Mouse (Mus musculus) heart, postnatal 10 days (tissue): ENCODE measurements at regions not wholly inside any gene's neighbourhood (a gene's known extent, or its start where the extent isn't known, plus 50 kb on each side); places are given as distances from the start of the nearest gene placed in this dataset.

Source experiments
- DNase-seq, 2 experiments: peaks; one replicate each; pipeline ENCODE4 v3.0.0; 2021
- intact Hi-C: fragments of 180-260 bp; cut with DNase I; formaldehyde crosslinking; loops from one replicate; pipeline ENCODE4 v1.15.1; 2025

DNA sequence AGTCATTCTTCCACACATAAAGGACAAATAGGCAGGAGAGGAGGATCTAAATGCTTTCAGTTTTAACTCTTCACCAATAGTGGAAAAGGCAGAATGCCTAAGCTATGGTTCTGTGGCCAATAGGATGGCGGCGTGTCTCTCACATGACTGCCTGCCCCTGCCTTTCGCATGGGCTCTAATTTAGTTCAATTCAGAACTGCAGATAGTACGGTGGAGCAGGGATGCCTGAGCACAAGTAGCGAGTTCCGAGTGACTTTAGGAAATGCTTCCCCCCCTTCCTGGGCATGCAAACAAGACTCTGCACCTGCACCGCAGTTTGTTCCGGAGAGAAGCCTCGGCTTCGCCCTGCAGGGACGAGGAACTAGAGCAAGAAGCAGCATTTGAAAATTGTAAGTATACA, 277.1 kb downstream of the Ptprc start:
- intact Hi-C loops, result loop anchor here (10.0 kb wide), 2 partner anchors 304 to 564 kb away; no protein-coding TSS in a partner anchor

DNA sequence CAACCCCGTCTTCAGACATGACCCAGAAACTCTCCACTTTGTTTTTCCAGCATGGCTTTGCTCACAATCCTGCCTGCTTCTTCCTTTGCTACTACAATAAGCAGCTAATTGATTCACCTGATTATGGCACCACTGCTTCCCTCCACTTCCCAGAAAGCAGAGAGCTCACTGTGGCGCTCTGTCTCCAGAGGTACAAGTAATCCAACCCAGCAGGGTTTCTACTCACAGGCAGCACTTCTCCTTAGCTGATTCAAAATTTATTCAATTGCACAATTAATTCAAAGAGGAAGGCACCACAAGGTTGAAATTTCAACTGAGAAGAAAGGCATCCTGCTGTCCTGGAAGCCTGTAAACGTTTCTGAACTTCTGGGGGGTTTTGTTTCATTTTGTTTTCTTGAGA, 293.9 kb downstream of the Ptprc start:
- DNase-seq, result no peak
- intact Hi-C loops, result no loop called here

More for the DNA sequence above, 277.1 kb downstream of the Ptprc start:
- DNase-seq, result peak; percentile 89 to 91

DNA sequence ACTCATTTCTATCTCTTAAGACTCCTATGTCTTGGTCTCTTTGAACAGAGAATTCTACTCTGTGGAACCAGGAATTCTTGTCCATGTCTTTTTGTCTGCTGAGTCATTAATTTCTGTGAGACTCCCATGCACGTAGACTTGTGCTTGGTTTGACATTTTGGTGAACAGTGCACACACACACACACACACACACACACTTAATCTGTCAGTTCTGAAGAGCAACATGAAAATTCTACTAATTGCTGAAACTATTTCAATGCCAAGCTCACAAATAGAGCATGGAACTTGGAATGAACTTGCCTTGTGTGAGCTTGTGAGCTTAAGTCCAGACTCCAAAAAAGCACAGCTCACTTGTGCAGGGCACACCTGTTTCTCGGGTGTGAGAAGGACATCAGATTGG, 301.1 kb downstream of the Ptprc start:
- intact Hi-C loops, result no loop called here

DNA sequence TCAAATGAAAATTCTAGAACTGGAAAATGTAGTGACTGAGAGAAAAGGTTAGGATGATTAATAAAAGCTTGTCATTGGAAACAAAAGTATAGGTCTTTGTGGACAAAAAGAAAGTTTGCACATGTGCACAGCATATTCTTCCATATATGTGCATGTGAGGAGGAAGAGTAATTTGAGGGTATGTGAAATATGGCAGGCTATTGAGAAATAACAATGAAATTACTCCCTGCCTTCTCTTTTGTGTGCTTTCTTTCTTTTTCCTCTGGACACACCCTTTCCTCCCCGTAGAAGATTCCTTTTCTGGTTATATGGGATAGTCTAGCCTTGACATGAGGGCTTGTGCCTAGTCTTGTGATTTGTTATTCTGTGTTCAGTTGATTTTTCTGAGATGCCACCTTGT, 301.9 kb downstream of the Ptprc start:
- intact Hi-C loops, result no loop called here
- DNase-seq, result no peak

More for the DNA sequence above, 301.1 kb downstream of the Ptprc start:
- DNase-seq, result no peak

DNA sequence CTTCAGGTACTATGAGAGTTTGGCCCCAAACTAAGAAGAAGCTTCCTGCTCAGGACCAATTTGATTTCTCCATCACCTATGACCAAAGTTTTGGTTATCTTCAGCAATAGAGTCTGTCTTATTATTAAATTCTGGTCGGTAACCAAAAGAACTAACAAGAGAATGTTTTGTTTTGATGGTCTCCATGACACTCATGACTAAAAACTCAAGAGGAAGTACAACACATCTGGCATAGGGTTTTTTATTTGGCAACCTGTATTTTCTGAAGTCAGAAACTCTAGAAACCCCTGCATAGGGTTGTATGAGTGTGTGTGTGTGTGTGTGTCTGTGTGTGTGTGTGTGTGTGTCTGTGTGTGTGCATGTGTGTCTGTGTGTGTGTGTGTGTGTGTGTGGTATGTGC, 310.5 kb downstream of the Ptprc start:
- DNase-seq, result no peak
- intact Hi-C loops, result no loop called here

DNA sequence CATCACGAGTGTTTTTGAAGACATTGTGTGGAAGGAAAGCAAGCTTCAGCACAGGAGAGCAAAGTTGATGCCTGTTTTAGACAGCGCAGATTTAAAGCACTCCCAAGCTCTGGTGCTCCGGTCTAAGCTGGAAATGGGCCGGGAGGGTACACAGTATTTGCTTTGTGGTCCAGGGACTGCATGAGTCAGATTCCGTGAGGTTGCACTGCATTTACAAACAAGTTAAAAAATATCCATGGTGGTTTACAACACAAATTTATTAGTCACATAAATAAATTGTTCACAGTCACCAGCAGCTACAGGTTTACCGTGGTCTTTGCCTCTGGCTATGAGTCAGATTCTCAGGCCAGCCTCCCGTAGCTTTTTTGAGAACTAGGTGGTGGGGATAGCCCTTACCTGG, 312.0 kb downstream of the Ptprc start:
- no peak for DNase-seq
- intact Hi-C loops, result no loop called here

DNA sequence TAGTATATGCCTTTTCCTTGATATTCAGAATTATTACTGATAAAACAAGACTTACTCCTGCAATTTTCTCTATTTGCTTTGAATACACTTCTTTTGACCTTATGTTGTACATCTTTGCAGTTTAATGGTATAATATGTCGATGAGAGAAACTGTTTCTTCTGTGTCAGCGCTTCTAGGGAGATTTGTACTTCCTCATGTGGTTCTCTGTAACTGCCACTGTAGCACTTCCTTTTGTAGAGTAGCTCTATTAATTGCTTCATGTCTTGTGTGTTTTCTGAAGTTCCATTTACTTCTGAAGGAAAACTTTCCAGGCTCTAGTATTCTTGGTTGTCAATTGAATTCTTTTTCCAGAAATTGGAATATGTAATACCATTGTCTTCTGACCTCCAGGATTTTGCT, 323.2 kb downstream of the Ptprc start:
- no peak for DNase-seq
- intact Hi-C loops, result no loop called here

DNA sequence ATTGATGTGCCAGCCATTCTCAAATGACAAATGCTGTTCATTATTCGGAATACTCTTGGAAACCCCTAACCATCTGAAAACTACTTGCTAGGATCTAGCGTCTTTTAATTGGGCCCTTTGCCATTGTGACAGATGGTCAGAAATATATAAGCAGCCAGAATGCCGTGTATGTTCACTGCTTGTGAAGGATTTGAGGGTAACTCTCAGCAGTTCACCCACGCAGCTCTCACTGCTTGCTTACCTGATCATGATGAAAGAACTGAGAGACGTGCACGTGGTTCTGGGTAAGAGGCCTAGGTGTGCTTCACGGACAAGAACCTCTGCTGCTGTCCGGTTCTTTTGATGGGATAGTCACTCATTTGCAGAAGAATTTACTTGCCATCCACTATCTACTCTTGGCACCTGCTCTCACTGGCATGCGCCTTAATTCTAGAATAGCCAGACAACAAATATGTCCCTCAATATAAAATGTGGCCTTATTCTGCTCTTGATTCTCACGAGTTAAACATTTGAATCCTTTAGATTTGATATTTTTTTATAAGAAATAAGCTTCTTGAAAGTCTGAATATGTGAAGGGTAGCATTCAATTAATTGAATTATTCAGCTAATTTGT, 328.1 kb downstream of the Ptprc start:
- no peak for DNase-seq
- intact Hi-C loops, result no loop called here

DNA sequence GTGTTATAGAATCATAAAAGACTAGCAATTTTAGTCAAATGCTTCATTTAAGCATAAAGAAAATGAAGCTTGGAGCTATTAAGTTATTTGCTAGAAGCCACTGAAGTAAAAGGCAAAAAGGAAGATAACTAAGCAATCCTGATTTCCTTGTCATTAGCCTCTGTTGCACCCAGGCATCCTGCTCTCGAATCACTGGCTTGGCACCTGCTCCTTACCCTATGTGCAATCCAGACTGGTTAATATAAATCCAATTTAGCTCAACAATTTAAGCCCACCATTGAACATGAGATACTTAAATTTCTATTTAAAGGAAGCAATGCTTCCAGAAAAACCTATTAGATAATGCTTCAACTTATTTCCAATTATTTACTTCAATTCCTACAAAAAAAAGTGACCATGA, 328.7 kb downstream of the Ptprc start:
- DNase-seq, result no peak
- intact Hi-C loops, result no loop called here

DNA sequence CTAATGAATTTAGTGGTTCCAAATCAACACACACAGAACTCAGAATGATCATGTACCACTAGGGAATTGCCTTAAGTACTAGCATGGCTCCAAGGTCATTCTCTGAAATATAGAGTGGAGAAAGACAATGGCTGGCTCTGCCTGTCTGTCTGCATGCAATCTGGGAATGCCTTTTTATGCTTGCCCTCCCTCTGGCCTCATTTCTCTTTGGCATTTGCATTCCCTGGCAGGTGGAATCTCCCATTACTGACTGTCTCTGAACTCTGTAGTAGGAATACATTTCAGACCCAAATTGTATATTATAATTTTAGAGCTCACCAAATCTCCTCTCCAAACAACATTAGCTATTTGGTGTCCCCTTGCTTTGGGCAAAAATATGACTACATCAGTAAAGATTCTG, 335.0 kb downstream of the Ptprc start:
- DNase-seq, result no peak
- intact Hi-C loops, result no loop called here

DNA sequence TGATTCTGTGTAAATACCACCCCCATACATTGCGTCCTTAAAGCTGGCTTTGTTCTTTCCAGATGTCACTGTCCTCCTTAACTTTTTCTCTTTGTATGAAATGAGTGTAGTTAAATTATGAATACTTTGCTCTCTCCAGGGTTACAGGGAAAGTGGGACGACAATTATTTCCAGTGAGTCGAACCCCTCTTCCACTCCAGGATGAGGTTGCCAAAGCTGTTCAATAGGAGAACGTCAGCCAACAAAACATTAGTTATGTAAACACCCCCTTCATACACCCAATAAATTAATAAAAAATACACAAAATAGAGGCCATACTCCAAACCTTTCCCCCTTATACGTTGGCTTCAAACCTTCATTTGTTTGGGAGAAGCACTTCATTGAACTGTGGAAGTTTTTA, 335.8 kb downstream of the Ptprc start:
- intact Hi-C loops, result loop anchor here (10.0 kb wide), 1 partner anchor 505 kb away; no protein-coding TSS in a partner anchor
- no peak for DNase-seq

DNA sequence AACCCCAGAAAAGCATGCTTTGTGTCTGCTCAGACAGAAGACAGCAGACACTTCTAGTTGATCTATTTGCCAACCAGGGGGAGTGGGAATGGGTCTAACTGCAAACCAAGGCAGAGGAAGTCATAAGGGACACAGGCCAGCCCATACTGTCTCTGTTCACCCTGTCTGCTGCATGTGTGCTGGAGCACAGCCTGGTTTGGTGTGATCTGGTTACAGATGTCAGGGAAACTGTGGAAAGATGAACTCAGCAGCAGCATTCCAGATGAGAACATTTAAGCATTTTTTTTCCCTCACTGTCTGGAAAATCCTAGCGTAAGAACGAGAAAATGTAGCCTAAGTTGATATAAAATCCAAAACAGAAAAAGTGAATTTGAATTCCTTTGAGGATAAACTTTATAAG, 336.2 kb downstream of the Ptprc start:
- peak; percentile 13 to 22 for DNase-seq
- intact Hi-C loops, result loop anchor here (10.0 kb wide), 1 partner anchor 504 kb away; no protein-coding TSS in a partner anchor

DNA sequence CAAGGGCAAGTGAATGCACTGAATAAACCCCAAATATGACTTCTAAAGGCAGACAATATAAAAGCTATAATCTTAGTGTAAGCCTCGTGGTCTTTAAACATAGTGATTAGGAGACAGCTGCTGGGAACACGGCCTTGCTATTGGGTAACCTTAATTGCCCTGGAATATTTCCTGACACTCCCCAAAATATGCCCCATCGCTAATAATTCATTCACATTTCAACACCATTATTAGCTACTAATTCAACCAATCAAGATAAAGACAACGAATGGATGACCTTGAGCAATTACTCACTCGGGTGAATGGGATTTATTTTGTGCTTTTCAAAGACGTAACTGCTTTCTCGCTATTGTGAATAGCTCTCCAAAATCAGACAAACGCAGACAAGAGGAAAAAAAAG, 337.2 kb downstream of the Ptprc start:
- intact Hi-C loops, result loop anchor here (10.0 kb wide), 1 partner anchor 504 kb away; no protein-coding TSS in a partner anchor
- DNase-seq, result no peak

DNA sequence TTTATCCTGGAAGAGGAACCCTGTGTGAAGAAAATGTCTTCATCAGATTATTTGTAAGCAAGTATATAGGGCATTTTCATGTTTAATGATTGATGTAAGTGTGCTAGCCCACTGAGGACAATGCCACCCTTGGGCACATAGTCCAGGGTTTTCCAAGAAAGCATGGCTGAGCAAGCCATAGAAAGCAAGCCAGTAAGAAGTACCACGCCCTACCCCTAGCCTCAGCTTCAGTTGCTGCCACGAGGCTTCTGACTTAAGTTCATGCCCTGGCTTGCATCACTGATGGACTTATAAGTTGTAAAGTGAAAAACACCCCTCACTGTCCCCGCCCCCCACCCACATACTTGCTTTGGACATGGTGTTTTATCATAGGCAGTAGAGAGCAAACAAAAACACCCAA, 342.0 kb downstream of the Ptprc start:
- intact Hi-C loops, result loop anchor here (10.0 kb wide), 1 partner anchor 499 kb away; no protein-coding TSS in a partner anchor
- DNase-seq, result no peak

DNA sequence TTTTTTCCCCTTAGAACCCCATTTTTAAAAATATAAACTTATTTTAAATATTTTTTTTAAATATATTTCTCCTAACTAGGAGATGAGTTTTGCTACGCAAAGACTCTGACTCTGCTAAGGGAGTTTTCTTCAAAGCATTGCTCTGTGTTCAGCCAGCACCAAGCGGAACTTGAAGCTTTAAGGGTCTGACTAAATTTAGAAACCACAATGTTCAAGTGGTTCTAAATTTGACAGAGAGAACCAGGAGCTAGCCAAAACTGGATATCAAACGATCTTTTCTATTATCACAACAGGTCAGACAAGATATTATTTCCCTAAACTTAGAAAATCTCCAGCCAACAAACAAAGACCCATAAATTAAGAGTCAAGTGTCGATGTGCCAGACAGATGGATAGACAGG, 344.2 kb downstream of the Ptprc start:
- peak; percentile 10 to 11 for DNase-seq
- intact Hi-C loops, result loop anchor here (10.0 kb wide), 1 partner anchor 496 kb away; no protein-coding TSS in a partner anchor

DNA sequence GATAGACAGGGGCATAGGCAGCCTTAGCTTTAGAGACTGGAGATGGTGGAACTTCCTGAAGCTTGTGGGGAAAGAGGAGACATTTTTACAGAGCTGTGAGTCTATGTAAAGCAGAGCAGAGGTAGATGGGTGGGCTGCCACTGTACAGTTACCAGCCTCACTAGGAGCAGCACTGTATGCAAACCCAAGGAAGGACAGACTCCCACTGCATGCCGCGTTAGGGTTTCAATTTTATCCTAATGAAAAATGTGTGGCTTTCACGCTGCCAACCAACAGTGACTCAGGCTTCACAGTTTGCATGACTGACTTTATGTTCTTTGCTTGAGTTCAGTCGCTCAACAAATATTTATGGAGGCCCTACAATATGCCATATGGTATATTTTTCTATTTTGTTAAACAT, 348.1 kb downstream of the Ptprc start:
- no peak for DNase-seq
- intact Hi-C loops, result no loop called here

DNA sequence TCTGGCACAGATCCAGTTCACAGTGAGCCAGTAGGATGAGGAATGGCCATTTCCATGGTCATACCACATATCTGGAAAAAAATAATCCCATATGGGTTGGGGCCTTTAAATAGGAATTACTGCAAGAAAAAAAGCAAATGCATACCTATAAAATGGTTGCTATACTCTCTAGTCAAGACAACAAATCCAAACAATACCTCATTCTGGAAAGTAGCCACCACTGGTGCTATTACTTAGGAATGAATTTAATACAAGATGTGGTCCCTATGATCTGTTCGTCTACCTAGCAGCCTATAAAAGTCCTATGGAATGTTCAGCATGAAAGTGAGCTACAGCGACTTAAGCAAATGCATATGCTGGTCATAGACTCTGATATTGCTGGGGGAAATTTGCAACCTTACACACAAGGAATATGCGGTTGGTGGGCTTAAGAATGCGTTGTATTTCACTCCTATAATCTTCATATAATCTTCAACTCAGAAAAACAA, 360.1 kb downstream of the Ptprc start:
- intact Hi-C loops, result no loop called here

DNA sequence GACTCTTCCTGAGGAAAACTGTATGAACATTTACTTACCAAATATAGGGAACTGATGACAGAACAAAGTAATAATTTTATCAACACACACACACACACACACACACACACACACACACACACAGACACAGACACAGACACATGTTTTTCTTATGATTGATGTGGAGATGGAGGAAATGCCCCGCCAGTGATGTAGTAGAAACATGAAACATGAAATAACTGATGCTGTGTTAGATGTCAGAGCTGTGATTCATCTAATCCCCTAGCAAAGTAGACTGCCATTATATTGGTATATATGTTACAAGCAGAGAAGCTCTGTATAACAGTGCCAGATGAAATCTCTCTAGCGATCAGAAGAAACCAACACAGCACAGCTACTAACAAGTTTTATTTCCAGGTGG, 361.0 kb downstream of the Ptprc start:
- intact Hi-C loops, result no loop called here

More for the DNA sequence above, 360.1 kb downstream of the Ptprc start:
- no peak for DNase-seq

DNA sequence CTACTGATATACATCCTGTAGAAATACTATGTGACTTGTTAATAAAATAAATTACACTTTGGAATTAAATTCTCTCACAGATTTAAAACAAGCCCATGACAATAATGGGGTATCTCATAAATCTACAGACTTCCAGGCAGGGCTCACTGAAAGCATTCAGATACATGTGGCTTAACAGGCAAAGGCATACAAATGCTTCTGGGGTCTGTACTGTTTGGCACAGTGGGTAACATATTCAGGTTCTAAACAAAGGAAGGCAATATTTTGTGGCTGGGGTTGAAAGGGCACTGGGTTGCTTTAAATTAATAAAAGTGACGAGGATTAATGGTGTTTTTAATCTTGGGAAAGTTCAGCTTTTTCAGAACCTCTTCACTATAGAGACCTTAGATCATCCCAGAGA, 361.8 kb downstream of the Ptprc start:
- intact Hi-C loops, result no loop called here
- no peak for DNase-seq

More for the DNA sequence above, 361.0 kb downstream of the Ptprc start:
- DNase-seq, result no peak

DNA sequence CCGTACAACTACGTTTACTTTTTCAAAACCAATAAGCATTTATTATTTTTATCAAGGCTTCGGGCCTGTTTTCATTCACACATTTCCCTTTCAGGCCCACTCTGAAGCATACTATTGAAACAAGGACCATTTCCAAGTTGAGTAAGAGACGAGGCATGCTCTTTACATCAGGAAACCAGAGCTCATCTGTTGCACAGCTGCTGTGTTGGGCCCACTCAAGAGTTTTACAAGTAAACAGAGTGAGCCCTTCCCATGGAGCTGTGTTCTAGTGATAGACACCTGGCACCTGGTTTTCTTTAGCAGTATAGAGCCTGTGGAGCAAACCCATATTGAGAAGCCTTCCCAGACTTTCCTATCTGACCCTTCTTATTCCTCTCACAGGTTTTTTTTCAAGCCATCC, 363.5 kb downstream of the Ptprc start:
- intact Hi-C loops, result no loop called here

DNA sequence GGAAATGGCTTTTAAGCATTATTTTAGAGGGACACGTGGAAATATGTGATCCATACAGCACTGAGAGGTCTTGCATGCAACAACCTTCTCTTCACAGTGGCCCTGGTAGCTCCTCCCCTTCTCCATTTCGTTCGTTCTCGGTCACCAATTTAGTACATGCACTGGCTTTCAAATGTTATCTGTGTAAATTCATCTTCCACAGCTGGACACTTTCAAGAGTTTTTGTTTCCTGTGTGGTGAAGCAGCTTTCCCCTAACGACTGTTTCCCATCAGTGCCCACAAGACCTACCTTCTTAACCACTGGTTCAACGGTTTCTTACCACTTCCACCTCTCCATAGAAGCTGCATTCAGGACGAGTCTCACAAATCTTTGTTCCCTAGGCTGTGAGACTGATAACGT, 368.8 kb downstream of the Ptprc start:
- no peak for DNase-seq
- intact Hi-C loops, result no loop called here

More for the DNA sequence above, 363.5 kb downstream of the Ptprc start:
- no peak for DNase-seq

DNA sequence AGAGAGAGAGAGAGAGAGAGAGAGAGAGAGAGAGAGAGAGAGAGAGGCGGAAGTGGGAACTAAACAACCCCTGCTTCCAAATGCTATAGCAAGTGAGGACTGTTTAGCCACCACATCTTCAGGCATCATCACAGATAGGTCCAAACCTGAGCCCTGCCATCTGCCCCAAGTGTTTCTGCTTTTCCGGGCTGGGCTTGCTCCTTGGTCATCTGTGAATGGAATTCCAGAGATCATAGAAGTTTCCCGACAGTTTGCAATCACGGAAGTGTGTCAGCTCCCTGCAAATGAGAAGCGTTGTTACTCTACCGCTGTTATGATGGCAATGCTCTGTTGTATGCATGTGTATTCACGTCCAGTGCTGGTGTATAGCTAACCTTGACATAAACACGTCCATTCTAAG, 369.3 kb downstream of the Ptprc start:
- no peak for DNase-seq
- intact Hi-C loops, result no loop called here

DNA sequence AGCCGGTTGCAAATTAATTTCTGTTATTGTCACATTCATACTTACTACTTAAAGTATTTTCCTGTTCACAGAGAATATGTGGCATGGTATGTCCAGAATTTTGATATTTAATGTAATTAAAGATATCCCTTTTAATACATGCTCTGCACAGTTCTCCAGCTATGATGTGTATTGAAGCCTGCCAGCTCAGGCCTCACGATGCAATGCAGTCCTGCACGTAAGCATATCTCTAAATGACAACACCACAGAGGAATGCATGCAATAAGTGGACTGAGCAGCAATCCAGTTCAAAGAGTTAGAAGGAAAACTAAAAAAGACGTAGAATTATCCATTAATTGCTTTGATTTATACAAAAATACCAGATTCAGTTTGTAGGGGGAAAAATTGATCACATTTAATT, 373.4 kb downstream of the Ptprc start:
- intact Hi-C loops, result no loop called here
- DNase-seq, result peak in 1 of 2 experiments; percentile 8
